Mouse (Mus musculus) small intestine, adult 2 months (tissue): ENCODE data around the gene Eif3g. TPM values are rescaled to one million over a fixed set of nuclear protein-coding genes. Genes with fewer than 3 reads are reported as not detected.

Source experiments
- H3K27ac ChIP-seq: fragments of 200-500 bp; 2 replicates; pipeline ENCODE4 v1.5.1; 2012; ENCODE audit warnings: low read depth, low read length, control low read depth, inconsistent platforms; ENCODE audit not compliant: insufficient read depth
- H3K27me3 ChIP-seq: fragments of 200-500 bp; 2 replicates; pipeline ENCODE4 v1.6.1; 2012; ENCODE audit warnings: mild to moderate bottlenecking, moderate library complexity, low read length, inconsistent platforms; ENCODE audit not compliant: control insufficient read depth, insufficient read depth
- H3K36me3 ChIP-seq: fragments of 200-500 bp; 2 replicates; pipeline ENCODE4 v1.6.1; 2012; ENCODE audit warnings: mild to moderate bottlenecking, low read length, control low read depth, inconsistent platforms; ENCODE audit not compliant: control insufficient read depth, insufficient read depth
- H3K4me1 ChIP-seq: fragments of 200-500 bp; 2 replicates; pipeline ENCODE4 v1.6.1; 2012; ENCODE audit warnings: low read length, inconsistent platforms, mixed read lengths; ENCODE audit not compliant: control insufficient read depth, insufficient read depth, insufficient read length
- H3K4me3 ChIP-seq: fragments of 200-500 bp; 2 replicates; pipeline ENCODE4 v1.5.1; 2012; ENCODE audit warnings: low read depth, mild to moderate bottlenecking, control low read depth, inconsistent platforms, low read length, moderate library complexity
- CTCF ChIP-seq: fragments of 200-500 bp; IDR thresholded peaks from 2 replicates; pipeline ENCODE4 v1.5.1; 2012; ENCODE audit warnings: low read depth, mild to moderate bottlenecking, control low read depth, inconsistent platforms, low read length, moderate library complexity, mixed read lengths; ENCODE audit not compliant: insufficient replicate concordance, insufficient read length; ENCODE audit errors: extremely low read depth
- POLR2A ChIP-seq: fragments of 200-500 bp; IDR thresholded peaks from 2 replicates; pipeline ENCODE4 v1.6.1; 2012; ENCODE audit warnings: low read depth, mild to moderate bottlenecking, control low read depth, inconsistent platforms, low read length, moderate library complexity
- WGBS: fragments of 180-500 bp; shearing (Covaris S2); methylation state at CpG from one replicate; pipeline ENCODE4 v1.1.7; 2018; 5-methylcytosine and 5-hydroxymethylcytosine counted together
- polyA plus RNA-seq: library from polyadenylated mRNA; depleted of rRNA; stranded (reverse); fragments of >200 nt; gene quantifications from 2 replicates; pipeline ENCODE4 v1.2.3, GENCODE M21; 2012

Eif3g gene
- polyA plus RNA-seq, 1 experiment, result 94.5 TPM

DNA sequence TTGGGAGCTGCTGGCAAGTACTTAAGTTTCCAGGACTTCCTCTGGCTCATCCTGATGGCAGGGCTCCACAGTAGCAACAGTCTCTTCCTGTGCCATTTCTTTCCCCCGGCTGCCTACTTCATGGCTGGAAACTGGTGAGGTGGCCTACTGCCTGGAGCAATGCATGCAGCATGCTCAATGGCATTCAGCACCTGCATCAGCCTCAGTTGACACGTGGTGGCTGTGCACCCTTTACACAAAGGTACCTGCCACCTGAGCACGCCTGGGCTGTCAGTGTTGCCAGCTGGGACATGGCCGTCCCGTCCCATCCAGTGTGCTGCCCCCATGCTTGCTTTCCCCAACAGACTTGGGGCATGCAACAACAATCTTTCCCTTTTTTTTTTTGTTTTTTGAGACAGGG, 5.4 kb downstream of the Eif3g start:
- H3K4me1 ChIP-seq, result peaks cover 5% of the 10 kb centered on the region
- 63% methylated on average over 5 of the region's 5 CpGs for WGBS
- no peak overlapping the region for H3K27ac ChIP-seq
- H3K4me3 ChIP-seq, result no peak overlapping the region
- no peaks in the 10 kb centered on the region for H3K27me3 ChIP-seq
- peaks cover 58% of the 10 kb centered on the region for H3K36me3 ChIP-seq
- TF ChIP-seq POLR2A (no peak), CTCF (no peak)

DNA sequence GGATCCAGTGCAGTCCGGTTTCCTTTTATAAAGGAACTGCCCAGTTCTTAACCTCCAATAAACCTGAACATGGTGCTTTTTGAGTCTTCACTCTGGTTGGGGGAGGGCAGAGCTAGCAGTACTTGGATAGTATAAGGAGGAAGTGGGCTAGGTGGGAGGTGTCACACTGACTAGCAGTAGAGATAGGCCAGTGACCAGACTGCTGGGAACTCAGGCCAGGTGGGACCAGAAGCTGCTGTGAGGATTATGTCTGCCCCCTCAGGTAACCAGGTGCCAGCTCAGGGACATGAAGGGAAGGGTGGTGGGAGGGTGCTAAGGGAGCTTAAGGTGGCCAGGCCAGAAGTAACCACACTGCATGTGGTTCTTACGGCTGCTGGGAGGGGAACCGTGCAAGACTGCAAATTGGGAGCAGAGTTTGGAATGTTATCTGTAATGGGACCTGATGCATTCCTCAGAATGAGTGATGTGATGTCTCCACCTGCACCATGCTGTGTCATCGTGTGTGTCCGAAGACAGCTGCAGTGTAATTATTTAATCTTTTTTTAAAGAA, 6.2 kb downstream of the Eif3g start:
- Histone ChIP-seq H3K36me3 (peaks cover 58% of the 10 kb centered on the region), H3K4me3 (no peak overlapping the region), H3K4me1 (peaks cover 4% of the 10 kb centered on the region), H3K27ac (no peak overlapping the region), H3K27me3 (no peaks in the 10 kb centered on the region)
- no peak for TF ChIP-seq POLR2A
- TF ChIP-seq CTCF, result no peak
- 52% methylated on average over 5 of the region's 5 CpGs for WGBS

DNA sequence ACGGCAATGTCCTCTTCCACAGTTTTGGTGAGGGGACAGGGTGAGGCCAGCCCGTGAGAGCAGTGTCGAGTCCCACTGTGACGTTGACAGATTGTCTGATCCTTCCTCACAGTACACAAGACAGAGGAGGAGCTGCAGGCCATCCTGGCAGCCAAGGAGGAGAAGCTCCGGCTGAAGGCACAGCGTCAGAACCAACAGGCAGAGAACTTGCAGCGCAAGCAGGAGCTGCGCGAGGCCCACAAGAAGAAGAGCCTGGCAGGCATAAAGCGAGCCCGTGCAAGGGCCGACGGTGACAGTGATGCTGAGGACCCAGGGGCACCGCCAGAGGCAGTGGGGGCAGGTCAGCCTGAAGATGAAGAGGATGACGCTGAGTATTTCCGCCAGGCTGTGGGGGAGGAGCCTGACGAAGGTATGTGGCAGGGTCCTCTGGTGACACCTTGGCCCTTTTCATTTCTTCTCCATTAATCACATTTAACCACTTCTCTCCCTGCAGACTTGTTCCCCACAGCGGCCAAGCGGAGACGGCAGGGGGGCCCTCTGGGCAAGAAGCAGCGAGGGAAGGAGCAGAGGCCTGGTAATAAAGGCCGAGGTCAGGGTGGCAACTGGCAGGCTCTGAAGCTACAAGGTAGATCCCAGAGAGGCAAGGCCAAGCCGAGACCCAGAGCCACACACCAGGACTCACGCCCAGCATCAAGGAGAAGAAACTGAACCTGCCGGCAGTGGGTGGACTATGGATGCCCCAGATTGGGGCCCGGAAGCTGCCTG, 6.9 kb downstream of the Eif3g start:
- WGBS, result 77% methylated on average over 26 of the region's 26 CpGs
- H3K4me3 ChIP-seq, result no peak overlapping the region
- H3K4me1 ChIP-seq, result peaks cover 2% of the 10 kb centered on the region; the same call in 1 of the 2 replicates
- TF ChIP-seq CTCF (no peak), POLR2A (no peak)
- H3K36me3 ChIP-seq, result peaks cover 58% of the 10 kb centered on the region
- no peak overlapping the region for H3K27ac ChIP-seq
- no peaks in the 10 kb centered on the region for H3K27me3 ChIP-seq

DNA sequence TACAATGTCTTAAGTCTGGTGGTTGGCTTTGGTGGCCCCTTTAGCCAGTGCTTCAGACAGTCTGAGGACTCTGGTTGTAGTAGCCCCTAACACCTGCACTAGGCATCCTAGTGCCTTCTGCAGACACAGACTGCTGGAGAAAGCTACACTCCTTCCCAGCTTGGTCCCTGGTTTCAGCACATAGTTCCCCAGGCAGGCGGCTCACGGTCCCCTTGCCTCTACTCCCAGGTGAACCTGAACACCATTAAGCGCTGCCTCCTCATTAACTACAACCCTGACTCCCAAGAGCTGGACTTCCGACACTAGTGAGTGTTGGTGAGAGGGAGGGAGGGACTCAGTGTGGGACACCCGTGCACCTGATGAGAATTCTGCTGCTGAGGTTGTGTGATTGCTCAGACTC, 8.0 kb downstream of the Eif3g start:
- TF ChIP-seq CTCF (no peak), POLR2A (no peak)
- H3K27me3 ChIP-seq, result no peaks in the 10 kb centered on the region
- WGBS, result 86% methylated on average over 5 of the region's 5 CpGs
- H3K4me3 ChIP-seq, result no peak overlapping the region
- H3K4me1 ChIP-seq, result peaks cover 2% of the 10 kb centered on the region; the same call in 1 of the 2 replicates
- H3K36me3 ChIP-seq, result peaks cover 49% of the 10 kb centered on the region
- no peak overlapping the region for H3K27ac ChIP-seq

DNA sequence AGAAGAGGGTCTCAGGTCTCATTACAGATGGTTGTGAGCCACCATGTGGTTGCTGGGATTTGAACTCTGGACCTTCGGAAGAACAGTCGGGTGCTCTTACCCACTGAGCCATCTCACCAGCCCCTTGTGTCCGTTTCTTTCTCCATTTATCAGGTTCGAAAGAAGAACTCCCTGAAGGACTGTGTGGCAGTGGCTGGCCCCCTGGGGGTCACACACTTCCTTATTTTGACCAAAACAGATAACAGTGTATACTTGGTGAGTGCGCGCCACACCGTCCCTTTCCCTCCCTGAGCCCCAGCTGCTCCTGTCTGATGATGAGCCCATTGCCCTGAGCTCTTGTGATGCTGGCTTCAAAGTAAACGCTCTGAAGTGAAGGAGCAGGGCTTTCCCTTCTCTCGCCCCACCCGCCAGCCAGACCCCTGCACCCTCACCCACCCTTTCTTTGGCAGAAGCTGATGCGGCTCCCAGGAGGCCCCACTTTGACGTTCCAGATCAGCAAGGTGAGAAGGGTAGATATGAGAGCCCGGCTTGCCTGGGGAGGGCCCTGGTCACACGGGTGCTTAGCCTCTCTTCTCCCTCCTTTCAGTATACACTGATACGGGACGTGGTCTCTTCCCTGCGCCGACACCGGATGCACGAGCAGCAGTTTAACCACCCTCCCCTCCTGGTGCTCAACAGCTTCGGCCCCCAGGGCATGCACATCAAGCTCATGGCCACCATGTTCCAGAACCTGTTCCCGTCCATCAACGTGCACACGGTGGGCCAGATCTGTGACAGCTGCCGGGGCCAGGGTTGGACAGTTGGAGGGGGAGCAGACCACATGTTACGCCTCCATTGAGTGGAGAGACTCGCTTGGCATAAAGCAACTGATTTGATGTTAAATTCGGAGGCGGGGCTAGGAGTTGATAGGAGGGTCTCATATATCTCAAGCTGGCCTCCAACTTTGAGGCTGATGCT, 9.0 kb downstream of the Eif3g start:
- no peak overlapping the region for H3K27ac ChIP-seq
- peaks cover 2% of the 10 kb centered on the region; the same call in 1 of the 2 replicates for H3K4me1 ChIP-seq
- H3K36me3 ChIP-seq, result peaks cover 40% of the 10 kb centered on the region
- no peaks in the 10 kb centered on the region for H3K27me3 ChIP-seq
- TF ChIP-seq POLR2A, result no peak
- no peak for TF ChIP-seq CTCF
- peak overlapping the region; percentile 26 for H3K4me3 ChIP-seq
- WGBS, result 71% methylated on average over 29 of the region's 29 CpGs

DNA sequence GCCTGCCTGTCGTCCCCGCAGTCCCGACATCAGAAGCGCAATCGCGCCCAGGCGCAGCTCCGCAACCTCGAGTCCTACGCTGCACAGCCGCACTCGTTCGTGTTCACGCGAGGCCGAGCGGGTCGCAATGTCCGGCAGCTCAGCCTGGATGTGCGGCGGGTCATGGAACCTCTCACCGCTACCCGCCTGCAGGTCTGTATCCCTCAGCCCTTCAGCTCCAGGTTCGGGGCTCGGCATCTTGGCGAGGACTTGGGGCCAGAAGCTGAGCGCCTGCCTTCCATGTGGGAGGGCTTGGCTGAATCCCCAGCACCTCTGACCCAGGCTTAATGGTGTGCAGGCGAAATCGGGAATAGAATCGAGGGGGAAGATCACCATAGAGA, 10.0 kb downstream of the Eif3g start:
- Histone ChIP-seq H3K27me3 (no peaks in the 10 kb centered on the region), H3K36me3 (peaks cover 29% of the 10 kb centered on the region), H3K4me1 (peaks cover 2% of the 10 kb centered on the region; the same call in 1 of the 2 replicates), H3K4me3 (peak overlapping the region; percentile 95), H3K27ac (no peak overlapping the region)
- no peak for TF ChIP-seq POLR2A
- TF ChIP-seq CTCF, result no peak
- WGBS, result under 1% methylated on average over 30 of the region's 30 CpGs
